In the genomic region with DNA sequence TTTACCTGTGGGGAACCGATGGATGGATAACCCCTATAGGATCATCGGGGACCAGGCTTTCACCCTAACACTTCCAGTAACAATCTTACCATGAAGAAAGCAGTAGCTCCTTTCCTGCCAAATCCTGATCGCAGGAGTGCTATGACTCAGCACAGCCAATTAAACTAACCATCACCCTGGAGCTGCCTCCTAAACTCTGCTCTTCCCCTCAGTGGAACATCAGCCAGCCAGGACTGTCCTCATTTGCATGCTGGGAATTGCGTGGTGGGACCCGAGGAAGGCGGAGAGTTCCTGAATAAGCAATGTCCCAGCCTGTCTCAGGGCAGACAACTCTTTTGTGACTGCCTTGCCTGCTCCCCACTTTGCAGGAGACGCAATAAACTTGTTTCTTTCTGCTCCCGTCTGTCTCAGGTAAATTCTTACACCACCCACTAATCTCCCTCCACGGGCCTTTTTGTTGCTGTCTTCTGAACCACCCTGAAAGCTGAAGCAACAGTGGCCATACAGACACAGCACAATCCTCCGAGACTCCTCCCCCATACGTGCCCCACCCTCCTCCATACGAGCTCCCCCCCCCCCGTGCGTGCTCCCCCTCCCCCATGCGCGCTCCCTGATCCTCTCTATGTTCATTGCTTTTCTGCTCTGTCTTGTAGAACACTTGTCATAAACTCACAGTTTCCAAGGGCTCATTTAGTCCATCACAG, we compare ENCODE assay signal across 10 mouse cellular contexts.
DNase-seq lines count a peak whose midpoint lies in the region; ATAC-seq and TF ChIP-seq lines count a peak whose summit lies in the region.
"Had no signal": no experiment of that assay in that cellular context is flagged by ENCODE, and none has a peak within 500 bp of the region (broad histone marks: within the 10 kb centered on the region; RNA-seq: fewer than 3 reads in every experiment).

No protein-coding gene starts in this region.

- intact Hi-C loops in gastrocnemius, adult 2 months (cut with DNase I), result no loop called here

- H3K4me2 ChIP-seq in hindbrain, postnatal 0 days (ENCODE audit: low read depth, low read length), result 0 out of 2 replicates have a peak overlapping the region, but pooled peaks have one; percentile 14
- H3K4me2 ChIP-seq: limb, embryonic 15.5 days had no signal

- H3K4me1 ChIP-seq in E14TG2a.4 (replicated peaks; ENCODE audit: low read depth, low read length), result peaks cover 74% of the 10 kb centered on the region
- H3K4me1 ChIP-seq in hindbrain, postnatal 0 days (ENCODE audit: insufficient read depth, low read length), result no peaks in the 10 kb centered on the region; the same call in 1 of the 2 replicates

- peak; percentile 51 for DNase-seq in embryo, embryonic 10 days (ENCODE audit: low spot score)
- DNase-seq in embryo, embryonic 9.5 days (ENCODE audit: extremely low spot score), result no peak
- peak; percentile 33 for DNase-seq in fibroblast of lung, adult 2 months (ENCODE audit: low read depth)
- DNase-seq in hindbrain, postnatal 0 days (ENCODE audit: low spot score), result peak; percentile 46
- DNase-seq in gastrocnemius, adult 2 months, result no peak
- DNase-seq in thymus, adult 18-20 months, result no peak
- DNase-seq: lung, postnatal 36 days had no signal

- H3K36me3 ChIP-seq in E14TG2a.4 (ENCODE audit: insufficient read depth, low read length), result no peaks in the 10 kb centered on the region
- no peaks in the 10 kb centered on the region for H3K36me3 ChIP-seq in hindbrain, postnatal 0 days (ENCODE audit: insufficient read depth, low read length)
- H3K36me3 ChIP-seq: limb, embryonic 15.5 days had no signal

- WGBS in hindbrain, postnatal 0 days, result 30% methylated on average over 16 of the region's 16 CpGs

- TF ChIP-seq CTCF in E14TG2a.4 (conservative IDR thresholded peaks at IDR 0.05; ENCODE audit: low read length), result no peak
- TF ChIP-seq CTCF in hindbrain, postnatal 0 days (IDR thresholded peaks at IDR 0.05; ENCODE audit: low read depth), result no peak
- TF ChIP-seq CTCF in gastrocnemius, adult 2 months (IDR thresholded peaks at IDR 0.05), result no peak

- H3K9me3 ChIP-seq in E14TG2a.4 (ENCODE audit: low read length), result peaks cover 4% of the 10 kb centered on the region; the same call in 1 of the 2 replicates
- no peaks in the 10 kb centered on the region for H3K9me3 ChIP-seq in hindbrain, postnatal 0 days (ENCODE audit: low read length)
- H3K9me3 ChIP-seq: limb, embryonic 15.5 days had no signal

- H3K9ac ChIP-seq in hindbrain, postnatal 0 days (replicated peaks; ENCODE audit: low read length), result no peak overlapping the region
- H3K9ac ChIP-seq: limb, embryonic 15.5 days had no signal

- no peak overlapping the region for H3K27ac ChIP-seq in hindbrain, postnatal 0 days
- H3K27ac ChIP-seq in gastrocnemius, adult 2 months, result no peak overlapping the region
- H3K27ac ChIP-seq: limb, embryonic 15.5 days had no signal

- peak; percentile 79 for ATAC-seq in hindbrain, postnatal 0 days
- ATAC-seq in erythroid progenitor cell, adult 5-6 weeks (replicated peaks; ENCODE audit: low FRiP score, poor library complexity, severe bottlenecking), result no peak

- H3K4me3 ChIP-seq in E14TG2a.4 (replicated peaks; ENCODE audit: low read length), result peak overlapping the region; percentile 75
- H3K4me3 ChIP-seq in hindbrain, postnatal 0 days (ENCODE audit: low read length), result no peak overlapping the region
- H3K4me3 ChIP-seq in gastrocnemius, adult 2 months, result no peak overlapping the region
- H3K4me3 ChIP-seq: limb, embryonic 15.5 days had no signal

- no peaks in the 10 kb centered on the region for H3K27me3 ChIP-seq in E14TG2a.4 (ENCODE audit: insufficient read depth, low read length)
- H3K27me3 ChIP-seq in hindbrain, postnatal 0 days (ENCODE audit: insufficient read depth, low read length), result no peaks in the 10 kb centered on the region
- H3K27me3 ChIP-seq: limb, embryonic 15.5 days had no signal

Comparison
In these comparisons a context has a peak if more than half of its experiments do, and no peak if none do; other contexts are left out.
1. DNase-seq: peak in embryo, embryonic 10 days (single experiment), fibroblast of lung, adult 2 months (single experiment) and hindbrain, postnatal 0 days (single experiment); none in embryo, embryonic 9.5 days (single experiment), gastrocnemius, adult 2 months (single experiment) and thymus, adult 18-20 months (0 of 2).